Mouse (Mus musculus) mouse embryonic stem cell (cell line): ENCODE measurements around the gene Rabgap1l.

ENCODE experiments used
- in situ Hi-C, 2 experiments: fragments of 300-500 bp; cut with MboI; formaldehyde crosslinking; loops; 1 replicate in 1 of 2; 3 replicates in 1 of 2; pipeline ENCODE4 v1.14.3; 2019 to 2020; ENCODE audit warnings: low sequenced_read_pairs in 2 of 2, low pct_unique_long_range_greater_than_20kb in 1 of 2, mixed read lengths in 1 of 2; ENCODE audit not compliant: unreplicated experiment in 1 of 2

The Rabgap1l gene

DNA sequence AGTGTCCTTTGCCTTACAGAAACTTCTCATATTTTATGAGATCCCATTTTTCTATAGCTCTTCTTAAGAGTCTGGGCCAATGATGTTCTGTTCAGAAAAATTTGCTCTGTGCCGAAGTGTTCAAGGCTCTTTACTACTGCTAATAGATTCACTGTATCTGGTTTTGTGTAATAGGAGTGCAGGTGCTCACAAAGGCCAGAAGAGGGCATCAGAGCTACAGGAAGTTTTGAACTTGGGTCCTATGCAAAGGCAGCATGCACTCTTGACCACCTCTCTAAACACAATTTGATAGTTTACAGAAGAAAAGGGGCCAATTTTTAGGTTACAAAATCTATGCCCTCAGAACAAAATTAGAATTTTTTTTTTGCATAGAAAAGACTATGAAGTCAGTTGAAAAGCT lies 231.6 kb downstream of the Rabgap1l start:
- in situ Hi-C loops = loop anchor here in 1 of 2 experiments (10.0 kb wide), 1 partner anchor 163 kb away; no protein-coding TSS in a partner anchor

DNA sequence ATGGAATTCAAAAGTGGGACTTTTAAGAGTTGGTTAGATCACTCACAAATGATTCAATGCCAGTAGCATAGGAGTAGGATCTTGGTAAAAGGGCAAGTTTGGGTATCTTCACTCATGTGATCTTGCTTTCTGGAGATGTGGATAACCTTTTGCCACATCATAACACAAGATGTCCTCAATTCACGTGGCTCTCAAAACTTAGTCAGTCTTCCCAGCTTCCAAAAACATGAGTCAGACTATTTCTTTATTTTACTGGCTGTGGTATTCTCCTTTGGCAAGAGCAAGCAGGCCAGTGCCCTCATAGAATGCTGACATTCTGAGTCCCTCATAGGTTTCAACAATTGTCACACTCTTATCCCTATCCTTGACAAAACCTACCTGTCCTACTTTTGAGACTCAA lies 242.4 kb downstream of the Rabgap1l start:
- in situ Hi-C loops = loop anchor here in 1 of 2 experiments (10.0 kb wide), 1 partner anchor 174 kb away; no protein-coding TSS in a partner anchor

DNA sequence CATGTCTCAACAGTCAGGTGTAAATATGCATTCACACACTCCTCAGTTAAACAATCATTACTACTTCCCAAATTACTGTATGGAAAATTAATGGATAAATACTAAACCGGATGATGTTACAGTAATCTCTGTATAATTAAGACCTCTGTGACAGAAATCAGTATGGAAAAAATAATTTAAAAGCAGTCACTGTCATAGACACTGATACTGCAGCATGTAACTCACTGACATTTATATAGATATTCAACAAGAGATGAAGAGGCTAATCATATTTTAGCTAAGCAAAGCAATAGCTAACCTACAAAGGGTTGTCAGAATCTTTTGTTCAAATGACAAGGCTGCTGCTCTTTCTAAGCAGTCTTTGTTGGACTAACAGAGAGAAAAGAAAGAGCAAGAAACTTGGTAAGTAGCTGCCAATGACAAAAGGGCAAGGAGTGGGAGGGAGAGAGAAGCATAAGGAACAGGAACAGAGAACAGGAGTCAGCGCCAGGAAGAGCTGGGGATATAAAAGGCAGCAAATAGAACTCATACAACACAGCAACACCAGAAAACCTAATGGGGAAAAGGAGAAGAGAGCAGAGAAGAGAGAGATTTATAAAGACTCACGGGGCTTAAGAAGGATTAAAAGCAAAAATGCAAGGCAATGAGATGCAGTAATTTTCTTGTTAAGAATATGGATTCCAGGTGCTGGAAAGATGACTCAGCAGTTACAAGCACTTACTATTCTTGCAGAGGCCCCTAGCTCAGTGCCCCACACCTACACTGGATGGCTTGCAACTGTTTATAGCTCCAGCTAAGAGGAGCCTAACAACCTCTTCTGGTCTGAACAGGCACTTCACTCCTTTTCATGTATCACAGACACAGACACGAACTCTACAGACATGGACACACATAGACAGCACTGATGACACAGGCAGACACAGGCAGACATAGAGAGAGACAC lies 244.8 kb downstream of the Rabgap1l start:
- in situ Hi-C loops = no loop called here

DNA sequence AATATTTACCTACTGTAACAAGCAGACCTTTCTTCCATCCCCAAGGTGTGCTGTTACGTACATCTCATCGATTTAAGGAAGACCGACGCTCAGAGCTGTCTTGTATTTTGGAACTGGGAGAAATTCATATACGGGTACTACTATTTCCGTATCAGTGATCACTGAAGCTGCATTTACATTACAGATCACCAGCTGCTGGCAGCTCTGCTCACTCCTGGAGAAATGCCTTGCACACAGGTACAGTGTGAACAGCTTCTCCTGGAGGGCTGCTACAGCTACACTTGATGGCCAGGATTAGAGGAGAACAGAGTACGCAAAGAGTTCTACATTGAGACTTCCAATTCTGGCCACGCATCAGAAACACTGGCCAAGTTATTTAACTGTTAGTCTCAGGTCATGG lies 257.4 kb downstream of the Rabgap1l start:
- in situ Hi-C loops = no loop called here

DNA sequence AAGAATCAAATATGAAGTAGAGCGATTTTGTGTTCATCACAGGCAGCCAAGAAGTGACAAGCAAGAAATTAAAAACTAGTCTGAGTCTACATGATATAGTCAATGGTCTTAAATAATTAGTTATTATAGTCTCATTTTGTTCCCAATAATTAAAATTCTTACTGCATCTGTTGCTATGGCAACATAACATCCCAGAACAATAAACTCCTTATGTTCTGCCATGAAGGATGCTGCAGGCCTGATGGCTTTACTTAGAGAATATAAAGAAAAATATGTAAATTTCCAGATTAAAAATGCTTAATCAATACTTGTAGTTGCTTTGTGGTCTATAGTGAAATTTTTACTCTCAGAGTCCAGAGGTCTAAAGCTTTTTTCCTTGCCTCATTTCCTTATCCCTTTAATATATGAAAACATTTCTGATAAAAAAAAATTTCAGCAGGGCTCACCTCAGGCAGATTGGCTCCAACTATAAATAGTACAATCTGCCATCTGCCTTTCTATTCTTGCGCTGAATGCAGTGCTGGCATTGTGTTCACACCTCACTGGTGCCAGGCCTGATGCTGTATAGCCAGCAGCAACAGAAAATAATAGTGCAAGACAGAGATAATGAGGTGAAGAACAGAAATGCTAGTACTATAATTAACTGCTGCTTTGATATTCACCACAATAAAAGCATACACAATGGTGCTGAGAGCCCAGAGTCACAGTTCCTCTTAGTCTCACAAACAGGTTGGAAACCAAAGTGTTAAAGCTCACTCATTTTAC lies 258.3 kb downstream of the Rabgap1l start:
- in situ Hi-C loops = no loop called here

DNA sequence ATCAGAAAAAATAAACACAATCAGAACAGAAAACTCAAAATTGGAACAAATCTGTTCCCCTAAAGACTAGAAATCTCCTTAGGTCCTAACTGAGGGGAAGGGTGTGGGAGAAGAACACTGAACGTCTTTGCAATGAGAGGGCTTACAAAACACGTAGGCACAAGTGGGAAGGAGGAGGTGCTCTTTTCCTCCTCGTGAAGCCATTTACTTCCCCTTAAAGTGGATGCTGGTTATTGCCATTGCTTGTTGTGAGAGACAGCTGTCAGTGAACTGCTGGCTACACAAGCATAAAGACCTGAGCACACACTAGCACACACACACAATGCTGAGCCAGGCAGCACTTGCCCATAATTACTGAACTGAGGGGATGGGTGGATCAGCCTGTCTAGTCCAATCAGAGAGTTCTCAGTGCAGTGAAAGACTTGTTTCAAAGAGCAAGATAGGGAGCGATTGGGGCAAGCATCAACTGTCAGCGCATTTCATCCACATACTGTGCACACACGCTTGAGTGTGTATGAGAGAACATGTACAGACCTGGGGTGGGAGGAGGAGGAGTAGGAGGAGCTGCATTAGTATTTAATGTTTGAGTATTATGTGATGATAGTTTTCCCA lies 259.7 kb downstream of the Rabgap1l start:
- in situ Hi-C loops = no loop called here

DNA sequence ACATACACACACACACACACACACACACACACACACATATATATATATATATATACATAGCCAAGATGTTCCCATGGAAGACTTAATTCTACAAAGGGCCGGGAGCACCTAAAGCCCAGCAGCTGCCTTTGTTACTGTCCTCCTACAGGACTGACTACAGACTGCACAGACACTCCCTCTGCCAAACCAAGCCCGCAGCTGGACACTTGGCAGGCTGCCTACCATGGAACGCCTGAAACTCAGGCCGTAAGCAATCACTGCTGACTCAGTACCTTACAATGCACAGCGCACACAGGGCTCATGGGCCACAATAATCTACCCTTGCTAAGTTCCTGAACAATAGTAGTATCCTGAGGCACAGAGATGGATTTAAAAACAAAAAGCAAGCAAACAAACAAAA lies 261.6 kb downstream of the Rabgap1l start:
- in situ Hi-C loops = no loop called here

DNA sequence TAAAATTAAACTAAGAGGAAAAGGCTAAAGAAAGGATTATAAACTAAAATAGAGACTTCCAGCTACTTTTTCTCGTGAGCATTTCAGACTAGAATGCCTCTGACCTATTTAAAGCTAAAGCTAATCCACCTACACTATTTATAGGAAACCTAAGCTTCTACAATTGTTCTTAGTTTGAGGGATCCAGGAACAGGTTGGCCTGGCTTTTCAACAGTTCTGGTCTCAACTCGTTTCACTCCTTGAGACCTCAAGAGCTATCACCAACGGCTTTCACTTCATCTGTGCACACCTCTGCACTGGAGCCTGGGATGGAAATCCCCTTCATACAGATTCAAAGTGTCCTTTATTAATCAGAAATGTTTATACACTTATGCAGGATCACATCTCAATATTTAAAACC lies 271.1 kb downstream of the Rabgap1l start:
- in situ Hi-C loops = no loop called here

DNA sequence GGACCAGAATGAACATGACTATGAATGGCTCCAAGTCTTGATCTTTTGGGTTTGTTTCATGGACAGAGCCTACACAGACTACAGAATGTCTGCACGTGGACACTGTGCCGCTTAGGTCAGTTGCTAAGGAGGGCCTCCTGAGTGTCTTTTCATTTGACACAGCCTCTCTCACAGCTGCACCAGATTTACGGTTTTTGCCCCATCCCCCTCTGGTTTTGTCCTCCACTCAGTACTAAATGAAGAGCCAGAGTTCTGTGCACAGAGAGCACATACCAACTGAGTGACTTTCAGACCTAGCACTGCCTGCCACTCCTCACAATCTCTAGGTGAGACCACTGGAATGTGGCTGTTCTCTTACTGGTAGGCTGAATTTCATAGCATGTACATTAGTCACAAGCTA lies 272.3 kb downstream of the Rabgap1l start:
- in situ Hi-C loops = no loop called here

DNA sequence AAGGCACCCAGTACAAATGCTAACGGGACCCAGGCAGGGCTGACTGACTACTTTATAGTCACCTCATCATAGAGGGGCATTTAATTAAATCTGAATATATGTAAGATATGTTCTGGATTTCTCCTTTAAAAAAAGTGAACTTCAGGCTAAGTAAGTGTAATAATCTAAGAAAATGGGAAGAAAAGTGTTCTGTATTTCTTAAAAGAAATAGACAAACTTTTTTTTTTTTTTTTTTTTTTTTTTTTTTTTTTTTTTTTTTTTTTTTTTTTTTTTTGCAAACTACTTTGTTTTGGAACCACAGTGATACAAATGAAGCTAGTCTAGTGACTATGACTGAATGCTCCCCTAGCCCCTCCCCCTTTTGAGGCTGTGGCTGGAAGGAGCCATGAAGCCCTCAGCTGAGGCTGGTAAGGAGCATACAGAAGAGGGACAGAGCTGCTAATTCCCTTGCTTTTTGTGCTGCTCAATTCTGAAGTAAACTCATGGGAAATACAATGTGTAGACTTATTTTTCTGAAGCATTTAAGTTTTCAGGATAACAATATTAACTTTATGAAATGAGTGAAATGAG lies 273.0 kb downstream of the Rabgap1l start:
- in situ Hi-C loops = no loop called here

DNA sequence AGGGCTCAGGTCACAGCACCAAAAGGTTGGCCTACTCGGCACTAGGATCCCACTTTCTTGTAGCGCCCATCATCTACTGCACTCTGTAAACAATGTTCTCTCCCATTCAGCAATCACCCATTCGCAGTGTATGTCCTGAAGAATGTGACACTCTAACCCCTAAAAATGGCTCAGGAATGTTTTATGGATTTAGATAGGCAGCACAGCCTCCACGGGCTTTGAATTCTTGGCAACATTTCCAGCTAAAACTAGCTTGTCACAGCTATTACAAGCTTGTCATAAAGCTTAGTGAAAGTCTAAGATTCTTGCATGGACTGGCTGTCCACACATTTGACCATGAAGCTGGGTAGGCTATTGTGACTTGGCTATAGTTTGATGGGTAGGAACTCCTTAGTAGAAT lies 274.5 kb downstream of the Rabgap1l start:
- in situ Hi-C loops = no loop called here

DNA sequence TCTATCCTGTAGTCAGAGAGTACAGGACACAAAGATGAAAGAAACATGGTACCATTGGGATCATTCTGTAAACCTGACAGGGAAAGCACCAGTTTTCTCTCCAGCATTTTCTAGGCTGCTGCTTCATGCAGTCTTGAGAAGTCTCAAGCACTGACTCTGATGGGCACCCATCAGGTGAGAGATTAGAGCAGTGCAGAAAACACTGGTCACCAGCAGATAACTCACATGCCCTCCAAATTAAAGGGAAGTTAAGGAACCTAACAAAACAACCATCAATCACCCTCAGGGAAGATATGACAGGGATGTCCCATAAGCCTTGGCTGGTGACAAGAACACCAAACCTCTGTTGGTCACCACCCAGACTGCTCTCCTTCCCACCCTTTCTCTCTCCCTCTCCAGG lies 285.2 kb downstream of the Rabgap1l start:
- in situ Hi-C loops = no loop called here

DNA sequence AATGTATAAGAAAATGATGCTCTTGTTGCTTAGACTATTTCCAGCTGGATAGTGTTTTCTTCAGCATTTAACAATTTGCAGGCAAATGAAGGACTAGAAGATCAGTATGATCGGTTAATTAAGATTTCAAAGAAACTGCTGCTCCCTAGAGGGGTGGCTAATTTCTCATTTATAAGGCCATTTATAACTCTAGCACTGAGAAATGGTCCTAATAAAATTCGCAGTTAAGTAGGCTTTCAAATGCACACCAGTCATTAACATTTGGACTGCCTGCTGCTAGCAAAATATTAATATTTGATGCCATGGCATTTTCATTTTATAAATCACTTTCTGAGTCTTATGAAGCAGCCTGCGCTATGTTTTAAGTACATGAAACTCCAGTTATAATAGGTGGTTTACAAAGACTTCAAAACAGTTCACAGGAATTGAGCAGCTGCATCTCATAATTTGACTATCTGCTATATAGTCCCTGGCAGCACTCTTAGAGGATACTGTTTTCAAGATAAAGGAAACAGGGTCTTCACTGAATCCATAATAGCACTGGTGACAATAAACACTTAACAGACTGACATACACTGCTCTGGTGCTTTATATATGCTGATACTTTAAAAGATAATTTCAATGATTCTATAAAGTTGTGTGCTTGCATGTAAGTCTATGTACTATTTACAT lies 296.0 kb downstream of the Rabgap1l start:
- in situ Hi-C loops = no loop called here

DNA sequence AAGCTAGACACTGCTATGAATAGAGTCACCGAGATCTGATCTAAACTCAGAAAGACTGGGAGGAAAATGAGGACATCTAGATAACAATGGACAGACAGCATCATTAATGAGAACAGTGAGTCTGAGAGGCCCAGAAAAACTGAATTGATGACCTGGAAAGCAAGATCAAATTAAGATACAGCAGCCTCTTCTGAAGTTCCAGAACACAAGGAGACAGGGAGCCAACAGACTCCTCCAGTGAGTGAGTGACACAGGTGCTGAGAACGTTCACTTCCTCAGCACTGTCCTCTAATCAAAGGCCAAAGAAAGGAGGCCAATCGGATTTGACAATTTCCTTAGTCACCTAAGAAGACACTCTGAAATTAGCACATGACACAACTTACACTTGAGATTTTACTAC lies 307.3 kb downstream of the Rabgap1l start:
- in situ Hi-C loops = no loop called here

DNA sequence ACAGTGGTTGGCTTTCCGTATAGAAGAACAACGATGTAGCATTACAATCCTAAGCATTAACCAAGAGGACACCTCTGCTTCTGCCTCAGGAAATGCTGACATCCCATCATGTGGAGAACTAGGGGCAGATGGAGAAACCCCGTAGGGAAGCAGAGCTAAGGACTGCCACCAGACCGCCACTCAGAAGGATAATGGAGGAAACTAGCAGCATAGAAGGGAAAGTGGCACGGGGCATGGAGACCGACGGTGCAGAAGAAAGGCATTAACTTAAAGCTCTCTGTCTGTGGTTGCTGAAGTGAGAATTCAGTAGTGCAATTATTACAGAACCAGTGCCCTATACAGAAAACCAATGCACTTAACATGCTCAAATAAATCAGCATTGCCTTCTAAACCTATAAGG lies 308.0 kb downstream of the Rabgap1l start:
- in situ Hi-C loops = no loop called here

DNA sequence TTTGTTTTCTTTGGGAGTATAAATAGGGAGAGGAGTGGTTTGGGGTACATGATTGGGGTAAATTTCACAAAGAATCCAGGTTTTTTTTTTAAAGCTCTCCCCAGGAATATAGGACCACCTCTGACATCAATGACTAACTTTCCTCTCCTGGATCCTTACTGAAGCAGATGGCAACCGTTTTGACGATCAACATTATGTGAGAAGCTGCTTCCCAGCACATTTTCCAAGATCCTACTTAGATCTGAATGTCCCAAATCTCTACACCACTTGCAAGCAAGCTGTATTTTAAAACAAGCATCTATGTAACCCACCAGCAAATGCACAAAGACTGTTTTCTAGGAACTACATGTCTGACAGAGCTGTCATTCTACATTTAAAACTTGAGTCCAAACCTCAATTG lies 311.4 kb downstream of the Rabgap1l start:
- in situ Hi-C loops = no loop called here

DNA sequence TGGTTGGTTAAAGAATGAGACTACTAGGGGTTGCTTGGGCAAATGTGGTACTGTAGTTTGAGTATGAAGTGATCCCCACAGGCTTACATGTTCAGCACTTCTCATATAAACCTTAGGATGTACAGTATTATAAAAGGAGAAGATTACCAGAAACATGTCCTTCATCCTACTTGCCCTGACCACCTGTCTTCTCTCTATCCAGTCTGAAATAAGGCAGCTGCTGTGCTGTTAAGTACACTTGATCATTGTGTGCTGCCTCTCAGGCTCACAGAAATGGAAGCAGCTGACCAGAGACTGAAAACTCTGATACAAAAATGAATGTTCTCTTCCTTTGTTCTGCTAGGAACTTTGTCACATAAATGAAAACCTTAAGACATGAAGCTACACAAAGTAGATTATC lies 325.6 kb downstream of the Rabgap1l start:
- in situ Hi-C loops = no loop called here

DNA sequence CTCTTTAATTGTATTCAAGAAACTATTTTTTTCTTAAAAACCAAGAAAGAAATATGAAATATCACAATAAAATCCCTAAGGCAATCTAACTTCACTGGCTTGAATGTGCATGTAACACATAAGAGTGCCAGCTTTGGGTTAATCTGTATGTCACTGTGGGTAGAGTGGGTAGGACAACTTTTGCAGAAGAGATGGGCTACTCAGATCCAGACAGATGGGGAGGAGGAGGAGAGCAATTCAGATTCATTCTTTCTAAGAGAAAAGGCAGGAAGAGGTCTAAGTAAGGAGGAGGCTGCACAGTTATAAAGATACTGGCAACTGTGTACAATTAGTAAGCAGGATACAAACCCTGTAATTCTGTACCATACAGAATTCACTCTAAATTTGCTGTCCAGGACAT lies 327.8 kb downstream of the Rabgap1l start:
- in situ Hi-C loops = no loop called here
